Mouse (Mus musculus): ENCODE data around the gene Fam178b. TPM values are rescaled to one million over a fixed set of nuclear protein-coding genes. Genes with fewer than 3 reads are reported as not detected.

The Fam178b gene
- polyA plus RNA-seq, 1 experiment from 2014 or later: 5.5 TPM

- 84% methylated on average over 12 of the region's 12 CpGs for WGBS
- Histone ChIP-seq H3K36me3 (ENCODE audit: control insufficient read depth, insufficient read depth, low read length) (peaks cover 5% of the 10 kb centered on the region; the same call in 1 of the 2 replicates), H3K4me2 (ENCODE audit: low read depth, low read length) (no peak overlapping the region), H3K4me3 (ENCODE audit: low read length) (no peak overlapping the region), H3K9ac (ENCODE audit: low read length) (no peak overlapping the region), H3K27me3 (ENCODE audit: control insufficient read depth, insufficient read depth, low read depth, low read length) (no peaks in the 10 kb centered on the region), H3K9me3 (ENCODE audit: control insufficient read depth, low read length) (no peaks in the 10 kb centered on the region), H3K27ac (ENCODE audit: low read length) (no peak overlapping the region), H3K4me1 (replicated peaks; ENCODE audit: control insufficient read depth, insufficient read depth, low read length) (peaks cover 11% of the 10 kb centered on the region)
- ATAC-seq (ENCODE audit: low read depth): no peak
Observed at GRCm38 (mm10) chr1:36531461-36531860, 151.5 kb downstream of the Fam178b start.

GRCm38 (mm10) chr1:36530962-36531361 is 152.0 kb downstream of the Fam178b start:
- no peak overlapping the region for H3K4me3 ChIP-seq (ENCODE audit: low read length)
- 88% methylated on average over 7 of the region's 7 CpGs for WGBS
- peaks cover 7% of the 10 kb centered on the region for H3K4me1 ChIP-seq (replicated peaks; ENCODE audit: control insufficient read depth, insufficient read depth, low read length)
- no peak overlapping the region for H3K27ac ChIP-seq (ENCODE audit: low read length)
- no peak overlapping the region for H3K4me2 ChIP-seq (ENCODE audit: low read depth, low read length)
- H3K36me3 ChIP-seq (ENCODE audit: control insufficient read depth, insufficient read depth, low read length): peaks cover 5% of the 10 kb centered on the region
- no peaks in the 10 kb centered on the region for H3K27me3 ChIP-seq (ENCODE audit: control insufficient read depth, insufficient read depth, low read depth, low read length)
- H3K9ac ChIP-seq (ENCODE audit: low read length): no peak overlapping the region
- H3K9me3 ChIP-seq (ENCODE audit: control insufficient read depth, low read length): no peaks in the 10 kb centered on the region
- no peak for ATAC-seq (ENCODE audit: low read depth)

- no peak overlapping the region for H3K9ac ChIP-seq (ENCODE audit: low read length)
Observed at GRCm38 (mm10) chr1:36530485-36530884, 152.5 kb downstream of the Fam178b start.

GRCm38 (mm10) chr1:36529875-36530274 is 153.1 kb downstream of the Fam178b start:
- Histone ChIP-seq H3K4me3 (ENCODE audit: low read length) (no peak overlapping the region), H3K4me2 (ENCODE audit: low read depth, low read length) (no peak overlapping the region), H3K36me3 (ENCODE audit: control insufficient read depth, insufficient read depth, low read length) (peaks cover 15% of the 10 kb centered on the region), H3K27me3 (ENCODE audit: control insufficient read depth, insufficient read depth, low read depth, low read length) (no peaks in the 10 kb centered on the region), H3K27ac (ENCODE audit: low read length) (no peak overlapping the region), H3K4me1 (replicated peaks; ENCODE audit: control insufficient read depth, insufficient read depth, low read length) (peaks cover 6% of the 10 kb centered on the region), H3K9ac (ENCODE audit: low read length) (no peak overlapping the region), H3K9me3 (ENCODE audit: control insufficient read depth, low read length) (no peaks in the 10 kb centered on the region)
- WGBS: 92% methylated on average over 4 of the region's 4 CpGs
- ATAC-seq (ENCODE audit: low read depth): no peak

More at GRCm38 (mm10) chr1:36530485-36530884, 152.5 kb downstream of the Fam178b start:
- WGBS: 67% methylated on average over 8 of the region's 8 CpGs
- Histone ChIP-seq H3K4me2 (ENCODE audit: low read depth, low read length) (no peak overlapping the region), H3K36me3 (ENCODE audit: control insufficient read depth, insufficient read depth, low read length) (peaks cover 9% of the 10 kb centered on the region), H3K4me3 (ENCODE audit: low read length) (no peak overlapping the region), H3K4me1 (replicated peaks; ENCODE audit: control insufficient read depth, insufficient read depth, low read length) (peaks cover 6% of the 10 kb centered on the region), H3K9me3 (ENCODE audit: control insufficient read depth, low read length) (no peaks in the 10 kb centered on the region), H3K27ac (ENCODE audit: low read length) (no peak overlapping the region), H3K27me3 (ENCODE audit: control insufficient read depth, insufficient read depth, low read depth, low read length) (no peaks in the 10 kb centered on the region)
- ATAC-seq (ENCODE audit: low read depth): no peak

- Histone ChIP-seq H3K36me3 (ENCODE audit: control insufficient read depth, insufficient read depth, low read length) (peaks cover 20% of the 10 kb centered on the region), H3K4me1 (replicated peaks; ENCODE audit: control insufficient read depth, insufficient read depth, low read length) (peaks cover 6% of the 10 kb centered on the region), H3K9me3 (ENCODE audit: control insufficient read depth, low read length) (no peaks in the 10 kb centered on the region), H3K4me2 (ENCODE audit: low read depth, low read length) (no peak overlapping the region), H3K27ac (ENCODE audit: low read length) (no peak overlapping the region), H3K9ac (ENCODE audit: low read length) (no peak overlapping the region), H3K4me3 (ENCODE audit: low read length) (no peak overlapping the region), H3K27me3 (ENCODE audit: control insufficient read depth, insufficient read depth, low read depth, low read length) (no peaks in the 10 kb centered on the region)
- ATAC-seq (ENCODE audit: low read depth): no peak
- 87% methylated on average over 4 of the region's 4 CpGs for WGBS
Observed at GRCm38 (mm10) chr1:36529274-36529673, 153.7 kb downstream of the Fam178b start.

GRCm38 (mm10) chr1:36528351-36528750 is 154.6 kb downstream of the Fam178b start:
- H3K36me3 ChIP-seq (ENCODE audit: control insufficient read depth, insufficient read depth, low read length): peaks cover 20% of the 10 kb centered on the region
- H3K4me2 ChIP-seq (ENCODE audit: low read depth, low read length): no peak overlapping the region
- 10% methylated on average over 1 of the region's 1 CpGs for WGBS
- H3K4me3 ChIP-seq (ENCODE audit: low read length): no peak overlapping the region
- no peak overlapping the region for H3K27ac ChIP-seq (ENCODE audit: low read length)
- no peak overlapping the region for H3K9ac ChIP-seq (ENCODE audit: low read length)
- no peaks in the 10 kb centered on the region for H3K27me3 ChIP-seq (ENCODE audit: control insufficient read depth, insufficient read depth, low read depth, low read length)
- no peaks in the 10 kb centered on the region for H3K9me3 ChIP-seq (ENCODE audit: control insufficient read depth, low read length)
- no peak for ATAC-seq (ENCODE audit: low read depth)
- no peaks in the 10 kb centered on the region for H3K4me1 ChIP-seq (replicated peaks; ENCODE audit: control insufficient read depth, insufficient read depth, low read length)

GRCm38 (mm10) chr1:36526903-36527302 is 156.1 kb downstream of the Fam178b start:
- Histone ChIP-seq H3K27me3 (ENCODE audit: control insufficient read depth, insufficient read depth, low read depth, low read length) (no peaks in the 10 kb centered on the region), H3K36me3 (ENCODE audit: control insufficient read depth, insufficient read depth, low read length) (peaks cover 27% of the 10 kb centered on the region), H3K4me2 (ENCODE audit: low read depth, low read length) (no peak overlapping the region), H3K9me3 (ENCODE audit: control insufficient read depth, low read length) (no peaks in the 10 kb centered on the region), H3K4me3 (ENCODE audit: low read length) (no peak overlapping the region), H3K27ac (ENCODE audit: low read length) (no peak overlapping the region), H3K9ac (ENCODE audit: low read length) (no peak overlapping the region), H3K4me1 (replicated peaks; ENCODE audit: control insufficient read depth, insufficient read depth, low read length) (no peaks in the 10 kb centered on the region)
- WGBS: 86% methylated on average over 10 of the region's 10 CpGs
- no peak for ATAC-seq (ENCODE audit: low read depth)

GRCm38 (mm10) chr1:36525774-36526173 is 157.2 kb downstream of the Fam178b start:
- peaks cover 33% of the 10 kb centered on the region for H3K36me3 ChIP-seq (ENCODE audit: control insufficient read depth, insufficient read depth, low read length)
- H3K27ac ChIP-seq (ENCODE audit: low read length): no peak overlapping the region
- no peaks in the 10 kb centered on the region for H3K9me3 ChIP-seq (ENCODE audit: control insufficient read depth, low read length)
- no peaks in the 10 kb centered on the region for H3K27me3 ChIP-seq (ENCODE audit: control insufficient read depth, insufficient read depth, low read depth, low read length)
- WGBS: 85% methylated on average over 12 of the region's 12 CpGs
- no peak overlapping the region for H3K4me2 ChIP-seq (ENCODE audit: low read depth, low read length)
- no peak for ATAC-seq (ENCODE audit: low read depth)
- H3K4me3 ChIP-seq (ENCODE audit: low read length): no peak overlapping the region
- no peak overlapping the region for H3K9ac ChIP-seq (ENCODE audit: low read length)
- no peaks in the 10 kb centered on the region for H3K4me1 ChIP-seq (replicated peaks; ENCODE audit: control insufficient read depth, insufficient read depth, low read length)

GRCm38 (mm10) chr1:36524058-36524457 is 158.9 kb downstream of the Fam178b start:
- no peak for ATAC-seq (ENCODE audit: low read depth)

More at GRCm38 (mm10) chr1:36524058-36524457, 158.9 kb downstream of the Fam178b start:
- H3K9me3 ChIP-seq (ENCODE audit: control insufficient read depth, low read length): no peaks in the 10 kb centered on the region
- no peaks in the 10 kb centered on the region for H3K4me1 ChIP-seq (replicated peaks; ENCODE audit: control insufficient read depth, insufficient read depth, low read length)
- H3K9ac ChIP-seq (ENCODE audit: low read length): no peak overlapping the region
- WGBS: 26% methylated on average over 5 of the region's 5 CpGs
- H3K27ac ChIP-seq (ENCODE audit: low read length): no peak overlapping the region
- no peak overlapping the region for H3K4me2 ChIP-seq (ENCODE audit: low read depth, low read length)
- H3K27me3 ChIP-seq (ENCODE audit: control insufficient read depth, insufficient read depth, low read depth, low read length): no peaks in the 10 kb centered on the region
- H3K36me3 ChIP-seq (ENCODE audit: control insufficient read depth, insufficient read depth, low read length): peaks cover 41% of the 10 kb centered on the region
- no peak overlapping the region for H3K4me3 ChIP-seq (ENCODE audit: low read length)
